Mouse (Mus musculus) limb, embryonic 13.5 days (tissue): ENCODE measurements around the gene Prr14l. TPM values are rescaled to one million over a fixed set of nuclear protein-coding genes. Genes with fewer than 3 reads are reported as not detected.
"Not testable (repeated sequence)": the region's sequence is repeated elsewhere in the genome, so short reads cannot be mapped to it uniquely, and the experiment has no call there.

Source experiments
- ATAC-seq: fragments of 200-750 bp; cut with Nextera tagmentation; 2 replicates; pipeline ENCODE4 v1.8.0; 2017; ENCODE audit warnings: low read depth, moderate number of reproducible peaks, moderate TSS enrichment; ENCODE audit not compliant: low FRiP score
- H3K27ac ChIP-seq: fragments of 300-500 bp; sonication (generic); 2 replicates; pipeline ENCODE4 v1.5.1; 2015; ENCODE audit warnings: inconsistent platforms, mild to moderate bottlenecking, moderate library complexity
- H3K27me3 ChIP-seq: fragments of 300-500 bp; sonication (generic); 2 replicates; pipeline ENCODE4 v1.6.1; 2015; ENCODE audit warnings: mild to moderate bottlenecking, inconsistent platforms
- H3K36me3 ChIP-seq: fragments of 300-500 bp; sonication (generic); 2 replicates; pipeline ENCODE4 v1.6.1; 2015; ENCODE audit warnings: inconsistent platforms, mild to moderate bottlenecking, moderate library complexity
- H3K4me1 ChIP-seq: fragments of 300-500 bp; sonication (generic); 2 replicates; pipeline ENCODE4 v1.6.1; 2015; ENCODE audit warnings: inconsistent platforms
- H3K4me2 ChIP-seq: fragments of 300-500 bp; sonication (generic); replicated peaks from 2 replicates; pipeline ENCODE4 v1.6.1; 2015; ENCODE audit warnings: inconsistent platforms, mild to moderate bottlenecking, moderate library complexity
- H3K4me3 ChIP-seq: fragments of 300-500 bp; sonication (generic); 2 replicates; pipeline ENCODE4 v1.5.1; 2015; ENCODE audit warnings: moderate library complexity, mild to moderate bottlenecking, inconsistent platforms
- H3K9ac ChIP-seq: fragments of 300-500 bp; sonication (generic); 2 replicates; pipeline ENCODE4 v1.6.1; 2015; ENCODE audit warnings: mild to moderate bottlenecking, inconsistent platforms
- H3K9me3 ChIP-seq: fragments of 300-500 bp; sonication (generic); 2 replicates; pipeline ENCODE4 v1.6.1; 2016; ENCODE audit warnings: inconsistent platforms
- WGBS: fragments of 180-500 bp; shearing (Covaris S2); methylation state at CpG from one replicate; pipeline ENCODE4 v1.1.7; 2015; 5-methylcytosine and 5-hydroxymethylcytosine counted together
- polyA plus RNA-seq: library from polyadenylated mRNA; unstranded; fragments of >200 nt; fragmentation: Nextera tagmentation; extraction: Ambion mirVana; gene quantifications from 2 replicates; pipeline ENCODE4 v1.2.1, GENCODE M21; 2015

Prr14l gene
- polyA plus RNA-seq, 1 experiment from 2014 or later, result 12.2 TPM

GRCm38 (mm10) chr5:32849580-32849979 lies 4.5 kb downstream of the Prr14l start:
- H3K4me3 ChIP-seq, H3K27me3 ChIP-seq, H3K9me3 ChIP-seq, H3K4me2 ChIP-seq, H3K27ac ChIP-seq, H3K9ac ChIP-seq, ATAC-seq: not testable (repeated sequence)
- 99% methylated on average over 3 of the region's 3 CpGs for WGBS
- H3K4me1 ChIP-seq, result peaks cover 27% of the 10 kb centered on the region
- peaks cover 54% of the 10 kb centered on the region for H3K36me3 ChIP-seq

- Histone ChIP-seq H3K4me1 (peaks cover 24% of the 10 kb centered on the region), H3K4me2 (no peak overlapping the region), H3K9ac (no peak overlapping the region), H3K27me3 (no peaks in the 10 kb centered on the region), H3K9me3 (no peaks in the 10 kb centered on the region), H3K36me3 (peaks cover 58% of the 10 kb centered on the region), H3K27ac (no peak overlapping the region), H3K4me3 (no peak overlapping the region)
- WGBS, result 97% methylated on average over 3 of the region's 3 CpGs
- no peak for ATAC-seq
Observed at GRCm38 (mm10) chr5:32849178-32849577, 4.9 kb downstream of the Prr14l start.

- Histone ChIP-seq H3K27ac (no peak overlapping the region), H3K4me2 (no peak overlapping the region), H3K36me3 (peaks cover 86% of the 10 kb centered on the region), H3K27me3 (no peaks in the 10 kb centered on the region), H3K4me3 (no peak overlapping the region), H3K4me1 (no peaks in the 10 kb centered on the region), H3K9ac (no peak overlapping the region), H3K9me3 (no peaks in the 10 kb centered on the region)
- WGBS, result 95% methylated on average over 2 of the region's 2 CpGs
- ATAC-seq, result no peak
Observed at GRCm38 (mm10) chr5:32840029-32840428, 14.0 kb downstream of the Prr14l start.

- Histone ChIP-seq H3K4me1 (no peaks in the 10 kb centered on the region), H3K9me3 (no peaks in the 10 kb centered on the region), H3K9ac (no peak overlapping the region), H3K4me3 (no peak overlapping the region), H3K27me3 (no peaks in the 10 kb centered on the region), H3K4me2 (no peak overlapping the region), H3K36me3 (peaks cover 86% of the 10 kb centered on the region), H3K27ac (no peak overlapping the region)
- WGBS, result 73% methylated on average over 5 of the region's 5 CpGs
- ATAC-seq, result no peak
Observed at GRCm38 (mm10) chr5:32836976-32837375, 17.1 kb downstream of the Prr14l start.

- no peak overlapping the region for H3K4me2 ChIP-seq
- H3K9me3 ChIP-seq, result no peaks in the 10 kb centered on the region
- peaks cover 85% of the 10 kb centered on the region for H3K36me3 ChIP-seq
- H3K4me1 ChIP-seq, result no peaks in the 10 kb centered on the region
- H3K4me3 ChIP-seq, result no peak overlapping the region
- H3K27me3 ChIP-seq, result no peaks in the 10 kb centered on the region
- 93% methylated on average over 1 of the region's 1 CpGs for WGBS
- H3K27ac ChIP-seq, result no peak overlapping the region
- H3K9ac ChIP-seq, result no peak overlapping the region
- ATAC-seq, result no peak
Observed at GRCm38 (mm10) chr5:32834497-32834896, 19.6 kb downstream of the Prr14l start.

GRCm38 (mm10) chr5:32830054-32830453 lies 24.0 kb downstream of the Prr14l start:
- 89% methylated on average over 2 of the region's 2 CpGs for WGBS
- Histone ChIP-seq H3K4me3 (no peak overlapping the region), H3K9me3 (no peaks in the 10 kb centered on the region), H3K9ac (no peak overlapping the region), H3K4me2 (no peak overlapping the region), H3K27ac (no peak overlapping the region), H3K4me1 (no peaks in the 10 kb centered on the region), H3K36me3 (peaks cover 92% of the 10 kb centered on the region), H3K27me3 (no peaks in the 10 kb centered on the region)
- ATAC-seq, result no peak

GRCm38 (mm10) chr5:32828766-32829165 lies 25.3 kb downstream of the Prr14l start:
- not testable (repeated sequence) for H3K4me1 ChIP-seq, ATAC-seq, H3K27me3 ChIP-seq, H3K9ac ChIP-seq, H3K4me2 ChIP-seq, H3K9me3 ChIP-seq, H3K4me3 ChIP-seq, H3K27ac ChIP-seq
- H3K36me3 ChIP-seq, result peaks cover 79% of the 10 kb centered on the region
- WGBS, result 85% methylated on average over 1 of the region's 1 CpGs

GRCm38 (mm10) chr5:32827009-32827408 lies 27.0 kb downstream of the Prr14l start, which contains the start of gene Gm20671:
Gm20671 (minus strand) TSS chr5:32827109.
- Histone ChIP-seq H3K27me3 (no peaks in the 10 kb centered on the region), H3K9ac (no peak within 1 kb of the TSS), H3K4me2 (no peak within 1 kb of the TSS), H3K4me1 (no peaks in the 10 kb centered on the region), H3K4me3 (no peak within 1 kb of the TSS), H3K27ac (no peak within 1 kb of the TSS), H3K36me3 (peaks cover 76% of the 10 kb centered on the region), H3K9me3 (no peaks in the 10 kb centered on the region)
- ATAC-seq, result no peak
- WGBS, result 92% methylated on average over 7 of the region's 7 CpGs

- no peak overlapping the region for H3K9ac ChIP-seq
- H3K27ac ChIP-seq, result no peak overlapping the region
- H3K4me3 ChIP-seq, result no peak overlapping the region
- no peak overlapping the region for H3K4me2 ChIP-seq
- H3K9me3 ChIP-seq, result no peaks in the 10 kb centered on the region
- H3K27me3 ChIP-seq, result no peaks in the 10 kb centered on the region
- H3K4me1 ChIP-seq, result no peaks in the 10 kb centered on the region
- peaks cover 76% of the 10 kb centered on the region for H3K36me3 ChIP-seq
- ATAC-seq, result no peak
- 92% methylated on average over 8 of the region's 8 CpGs for WGBS
Observed at GRCm38 (mm10) chr5:32820471-32820870, 33.6 kb downstream of the Prr14l start.

- 94% methylated on average over 4 of the region's 4 CpGs for WGBS
- Histone ChIP-seq H3K27me3 (no peaks in the 10 kb centered on the region), H3K4me3 (no peak overlapping the region), H3K36me3 (peaks cover 83% of the 10 kb centered on the region), H3K9me3 (no peaks in the 10 kb centered on the region), H3K9ac (no peak overlapping the region), H3K27ac (no peak overlapping the region), H3K4me1 (no peaks in the 10 kb centered on the region), H3K4me2 (no peak overlapping the region)
- ATAC-seq, result no peak
Observed at GRCm38 (mm10) chr5:32815396-32815795, 38.7 kb downstream of the Prr14l start.

- not testable (repeated sequence) for H3K9me3 ChIP-seq, H3K27me3 ChIP-seq, ATAC-seq, H3K27ac ChIP-seq, H3K4me1 ChIP-seq, H3K4me2 ChIP-seq, H3K9ac ChIP-seq, H3K4me3 ChIP-seq
- 75% methylated on average over 1 of the region's 1 CpGs for WGBS
- H3K36me3 ChIP-seq, result peaks cover 18% of the 10 kb centered on the region
Observed at GRCm38 (mm10) chr5:32786454-32786853, 67.6 kb downstream of the Prr14l start.

GRCm38 (mm10) chr5:32785313-32785915 lies 68.6 kb downstream of the Prr14l start, which contains the start of gene Pisd:
Pisd (minus strand) TSS chr5:32785646.
- peak within 1 kb of the TSS; percentile 81 for H3K4me3 ChIP-seq
- peaks cover 8% of the 10 kb centered on the region; the same call in 1 of the 2 replicates for H3K4me1 ChIP-seq
- H3K27ac ChIP-seq, result peak within 1 kb of the TSS; percentile 48; the same call in 1 of the 2 replicates
- ATAC-seq, result peak; percentile 100
- H3K4me2 ChIP-seq, result peak within 1 kb of the TSS; percentile 77
- H3K9ac ChIP-seq, result peak within 1 kb of the TSS; percentile 75
- under 1% methylated on average over 51 of the region's 52 CpGs for WGBS
- H3K36me3 ChIP-seq, result peaks cover 10% of the 10 kb centered on the region
- H3K27me3 ChIP-seq, result no peaks in the 10 kb centered on the region
- H3K9me3 ChIP-seq, result no peaks in the 10 kb centered on the region

- no peaks in the 10 kb centered on the region for H3K9me3 ChIP-seq
- H3K4me1 ChIP-seq, result peaks cover 8% of the 10 kb centered on the region; the same call in 1 of the 2 replicates
- peak overlapping the region; percentile 81 for H3K4me3 ChIP-seq
- no peak for ATAC-seq
- H3K4me2 ChIP-seq, result peak overlapping the region; percentile 77
- H3K36me3 ChIP-seq, result peaks cover 10% of the 10 kb centered on the region
- H3K9ac ChIP-seq, result peak overlapping the region; percentile 75
- no peak overlapping the region for H3K27ac ChIP-seq
- no peaks in the 10 kb centered on the region for H3K27me3 ChIP-seq
- 25% methylated on average over 5 of the region's 5 CpGs for WGBS
Observed at GRCm38 (mm10) chr5:32784726-32785125, 69.3 kb downstream of the Prr14l start.
